Mouse (Mus musculus) heart, postnatal 10 days (tissue): ENCODE data around the gene Mms19. TPM values are rescaled to one million over a fixed set of nuclear protein-coding genes. Genes with fewer than 3 reads are reported as not detected.

Experiments
- DNase-seq, 2 experiments: peaks; one replicate each; pipeline ENCODE4 v3.0.0; 2021
- intact Hi-C: fragments of 180-260 bp; cut with DNase I; formaldehyde crosslinking; loops from one replicate; pipeline ENCODE4 v1.15.1; 2025
- total RNA-seq, 2 experiments: library from RNA; stranded (reverse); gene quantifications; 2 replicates each; pipeline ENCODE4 v1.2.3; 2021

Gene Mms19
- total RNA-seq, 2 experiments from 2014 or later, result 18.3 to 25.9 TPM

DNA sequence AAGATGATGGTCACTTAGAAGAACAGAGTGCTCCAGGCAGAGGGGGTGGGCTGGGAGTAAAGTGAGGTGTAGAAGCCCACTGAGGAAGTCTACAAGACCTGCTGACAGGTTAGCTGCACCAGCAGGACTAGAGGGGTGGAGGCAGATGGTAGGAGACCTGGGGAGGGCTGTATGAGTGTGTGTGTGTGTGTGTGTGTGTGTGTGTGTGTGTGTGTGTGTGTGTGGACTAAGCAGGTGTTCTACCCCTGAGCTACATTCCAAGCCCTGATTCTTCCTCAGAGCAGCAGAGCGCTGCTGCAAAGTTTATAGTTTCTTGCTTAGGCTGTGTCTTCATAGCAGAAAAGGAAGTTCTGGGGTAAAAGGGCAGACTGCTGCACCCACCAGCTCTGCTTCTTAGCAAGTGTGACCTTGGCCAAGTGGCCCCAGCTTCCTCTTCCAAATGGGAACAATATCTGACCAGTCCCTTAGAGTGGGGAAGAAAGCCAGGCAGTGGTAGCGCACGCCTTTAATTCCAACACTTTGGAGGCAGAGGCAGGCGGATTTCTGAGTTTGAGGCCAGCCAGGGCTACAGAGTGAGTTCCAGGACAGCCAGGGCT lies 18.8 kb upstream of the Mms19 start:
- no peak for DNase-seq
- intact Hi-C loops, result no loop called here

DNA sequence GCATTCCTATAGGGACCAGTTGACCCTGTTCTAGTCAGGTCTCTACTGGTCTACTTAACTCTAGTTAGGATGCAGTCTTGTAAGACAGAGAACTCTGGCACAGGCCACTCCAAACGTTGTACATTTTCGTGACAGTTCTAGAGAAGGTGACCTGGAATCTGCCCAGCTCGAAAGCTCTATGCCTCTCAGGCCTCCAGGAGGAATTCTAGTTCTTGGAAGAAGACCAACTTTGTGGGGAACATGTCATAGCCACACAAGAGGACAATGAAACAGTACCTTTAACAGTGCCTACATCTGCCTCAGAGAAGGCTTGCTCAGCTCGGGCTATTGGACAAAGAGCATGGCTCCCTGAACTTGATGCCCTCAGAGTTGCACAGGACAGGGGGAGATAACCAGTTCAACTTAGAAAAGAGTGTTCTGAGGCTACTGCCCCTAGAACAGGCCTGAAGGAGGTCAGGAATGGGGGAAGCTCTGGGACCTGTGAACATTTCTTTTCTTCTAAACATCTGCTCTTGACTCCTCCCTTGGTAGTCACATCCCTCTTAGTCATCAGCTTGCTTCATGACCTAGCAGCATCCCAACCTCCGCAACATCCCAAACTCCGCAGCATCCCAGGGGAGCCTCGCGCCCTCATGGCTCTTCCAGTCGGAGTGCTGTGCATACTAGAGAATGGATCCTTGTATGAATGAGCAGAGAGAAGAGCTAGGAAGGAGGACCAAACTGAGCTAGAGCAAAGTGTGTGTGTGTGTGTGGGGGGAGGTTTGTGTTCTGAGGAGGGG lies 18.0 kb upstream of the Mms19 start:
- intact Hi-C loops, result no loop called here

DNA sequence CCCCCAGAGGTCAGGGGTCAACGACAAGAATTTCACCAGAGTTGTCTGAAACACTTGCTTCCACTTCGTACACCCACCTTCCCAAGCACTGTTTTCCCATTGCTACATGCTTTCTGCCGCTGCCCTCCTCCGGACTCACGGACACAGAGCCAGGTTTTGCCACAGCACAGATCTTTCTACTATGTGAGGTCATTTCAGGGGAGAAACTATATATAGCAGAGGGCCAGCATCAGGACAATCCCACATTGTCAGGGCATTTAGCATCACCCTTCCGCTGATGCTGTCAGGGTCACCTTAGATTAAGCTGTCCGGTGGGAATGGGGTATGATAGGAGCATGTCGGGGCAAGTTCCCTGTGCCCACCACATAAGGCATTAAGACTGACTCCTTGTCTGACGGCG lies 16.1 kb upstream of the Mms19 start:
- intact Hi-C loops, result no loop called here
- peak in 1 of 2 experiments; percentile 61 for DNase-seq

More for the DNA sequence above, 18.0 kb upstream of the Mms19 start:
- peak; percentile 66 to 70 for DNase-seq

DNA sequence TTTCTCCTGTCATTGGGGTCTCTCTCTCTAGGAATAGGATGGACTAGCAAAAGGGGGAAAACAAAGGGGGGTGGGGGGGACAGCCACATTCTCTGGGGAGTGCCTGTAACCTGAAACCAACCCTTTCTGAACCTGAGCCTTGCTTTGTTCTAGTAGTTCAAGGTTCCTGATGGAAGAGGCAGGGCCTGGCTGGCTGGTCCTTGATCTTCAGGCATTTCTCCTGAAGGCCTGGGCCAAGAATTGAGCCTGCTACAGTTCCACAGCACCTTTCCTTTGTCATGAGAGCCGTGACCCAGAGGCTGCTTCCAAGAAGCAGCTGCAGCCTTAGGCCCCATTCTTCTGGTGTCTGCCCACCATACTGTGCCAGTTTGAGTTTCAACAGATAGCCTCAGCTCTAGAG lies 14.5 kb upstream of the Mms19 start:
- no peak for DNase-seq
- intact Hi-C loops, result no loop called here

DNA sequence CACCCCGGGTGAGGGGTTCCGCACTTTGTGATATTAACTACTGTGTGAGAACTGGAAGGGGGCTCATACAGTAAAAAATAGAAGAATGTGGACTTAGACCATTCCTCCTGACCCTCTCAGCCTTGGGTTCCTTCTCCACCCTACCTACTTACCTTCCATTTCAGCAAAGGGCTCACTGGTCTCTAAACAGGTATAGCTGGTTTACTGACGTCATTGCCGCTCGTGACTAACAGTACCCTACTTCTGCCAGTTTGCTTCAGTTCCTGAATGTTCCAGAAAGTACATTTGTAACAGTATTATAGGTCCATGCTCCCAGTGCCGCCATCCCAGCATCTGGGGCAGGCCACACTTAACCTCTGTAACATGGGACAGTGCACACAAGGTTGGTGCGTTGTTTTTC lies 13.1 kb upstream of the Mms19 start:
- intact Hi-C loops, result no loop called here
- no peak for DNase-seq

DNA sequence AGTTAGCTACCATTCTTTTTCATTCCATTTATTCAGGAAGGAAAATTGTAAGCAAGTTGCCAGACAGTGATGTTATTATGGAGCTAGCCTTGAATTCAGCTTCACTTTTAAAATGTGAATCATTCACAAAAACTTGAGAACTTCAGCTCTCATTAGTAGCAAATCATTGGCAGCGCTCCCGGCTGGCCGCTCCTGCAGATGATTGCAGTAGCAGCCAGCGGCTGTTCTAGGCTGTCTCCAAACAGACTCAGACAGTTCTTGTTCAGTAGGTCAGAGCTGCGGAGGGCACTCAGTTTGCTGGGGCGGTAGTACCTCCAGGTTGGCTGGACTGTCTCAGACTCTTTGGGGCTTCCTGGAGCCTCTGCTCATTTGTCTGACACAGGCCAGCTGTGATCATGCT lies 12.5 kb upstream of the Mms19 start:
- DNase-seq, result peak; percentile 90
- intact Hi-C loops, result loop anchor here (1.0 kb wide), 1 partner anchor 10 kb away; no protein-coding TSS in a partner anchor

DNA sequence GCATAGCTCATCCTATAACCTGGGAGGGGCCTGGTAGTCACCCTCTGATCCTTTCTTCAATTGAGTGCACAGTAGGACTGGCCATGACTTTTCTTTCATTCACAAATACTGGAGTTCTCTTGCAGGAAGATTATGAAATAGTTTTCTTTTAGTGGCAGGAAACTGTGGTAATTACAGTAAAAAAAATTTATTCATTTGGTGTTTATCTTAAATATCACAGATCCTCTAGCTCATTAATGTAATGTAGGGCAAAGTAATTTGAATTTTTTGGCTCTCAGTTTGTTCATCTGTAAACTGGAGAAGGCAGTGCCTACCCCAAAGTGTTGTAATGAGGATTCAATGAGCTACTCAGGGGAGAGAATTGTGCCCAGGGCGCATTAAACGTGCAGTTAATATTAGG lies 12.0 kb upstream of the Mms19 start:
- intact Hi-C loops, result loop anchor here (1.0 kb wide), 1 partner anchor 10 kb away; no protein-coding TSS in a partner anchor
- no peak for DNase-seq

DNA sequence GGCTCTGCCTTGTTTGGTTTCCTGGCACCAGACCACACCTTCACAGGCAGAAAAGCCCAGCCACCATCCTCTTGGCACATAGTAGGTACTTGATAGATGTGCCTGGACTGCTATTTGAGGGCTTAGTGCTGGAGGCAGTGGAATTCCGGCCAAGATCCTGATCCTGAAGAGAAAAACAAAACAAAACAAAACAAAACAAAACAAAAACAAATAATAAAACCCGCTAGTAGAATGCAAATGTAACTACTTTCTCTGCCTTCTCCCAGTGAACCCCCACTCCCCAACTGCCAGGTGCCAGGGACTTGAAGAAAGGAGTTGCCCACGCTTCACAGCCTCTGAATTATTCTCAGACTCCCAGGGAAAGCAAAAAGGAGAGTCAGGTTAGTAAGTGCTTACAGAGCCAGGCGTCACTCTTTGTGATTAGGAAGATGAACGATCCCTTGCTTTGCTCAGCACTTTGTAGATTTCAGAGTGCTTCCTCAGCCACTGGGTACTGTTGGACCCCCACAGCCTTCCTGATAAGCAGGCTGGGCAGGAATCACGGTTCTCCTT lies 11.0 kb upstream of the Mms19 start:
- intact Hi-C loops, result no loop called here
- peak in 1 of 2 experiments; percentile 5 for DNase-seq

DNA sequence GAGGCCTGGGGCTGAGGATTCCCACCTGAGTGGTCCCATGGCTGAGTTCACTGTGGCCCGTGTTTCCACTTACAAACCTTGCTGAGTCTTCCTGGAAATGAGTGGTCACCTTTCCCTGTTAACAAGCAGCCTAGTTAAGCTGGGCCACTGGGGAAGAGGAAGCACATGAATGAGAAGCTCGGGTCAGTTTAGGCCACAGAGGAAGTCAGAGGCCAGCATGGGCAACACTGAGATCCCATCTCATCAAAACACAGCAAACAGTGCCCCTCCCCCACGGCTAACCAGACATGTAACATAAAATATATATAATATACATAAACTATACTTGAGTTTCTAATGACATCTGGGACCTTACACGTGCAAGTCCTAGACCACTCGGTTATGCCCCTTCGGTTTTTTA lies 8.9 kb upstream of the Mms19 start:
- DNase-seq, result peak in 1 of 2 experiments; percentile 7
- intact Hi-C loops, result no loop called here

DNA sequence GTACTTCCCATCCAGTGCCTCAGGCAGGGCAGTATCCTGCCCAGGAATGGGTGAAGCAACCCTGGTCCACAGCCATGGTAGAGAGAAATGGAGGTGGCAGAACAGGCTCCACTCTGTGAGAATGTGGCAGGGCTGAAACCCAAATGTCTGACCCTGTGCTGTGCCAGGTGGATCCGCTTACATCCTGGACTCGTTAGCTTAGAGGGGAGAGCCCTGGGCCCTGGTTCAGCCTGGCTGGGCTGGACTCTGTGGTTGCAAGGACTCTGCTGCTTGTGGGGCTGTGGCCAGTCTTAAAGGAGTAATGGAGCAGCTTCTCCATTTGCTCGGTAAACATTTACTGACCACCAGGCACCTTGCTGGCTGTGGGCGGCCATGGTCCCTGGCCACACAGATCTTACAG lies 6.2 kb upstream of the Mms19 start:
- intact Hi-C loops, result no loop called here

DNA sequence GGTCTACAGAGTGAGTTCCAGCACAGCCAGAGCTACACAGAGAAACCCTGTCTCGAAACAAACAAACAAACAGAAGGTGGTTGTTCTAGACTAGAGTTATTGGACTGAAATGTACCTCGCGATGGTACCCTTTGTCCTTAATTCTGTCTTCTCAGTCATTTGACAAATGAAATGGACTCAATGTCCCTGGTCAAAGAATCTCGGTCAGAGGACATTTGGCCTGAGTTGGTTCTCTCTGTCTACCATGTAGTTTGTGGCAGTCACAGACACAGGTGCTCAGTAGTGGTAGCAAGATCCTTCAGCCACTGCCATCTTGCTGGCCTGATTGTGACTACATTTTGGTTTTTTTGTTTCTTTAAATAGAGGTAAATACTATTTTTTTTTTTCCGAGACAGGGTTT lies 5.0 kb upstream of the Mms19 start:
- DNase-seq, result no peak
- intact Hi-C loops, result no loop called here

More for the DNA sequence above, 6.2 kb upstream of the Mms19 start:
- no peak for DNase-seq

DNA sequence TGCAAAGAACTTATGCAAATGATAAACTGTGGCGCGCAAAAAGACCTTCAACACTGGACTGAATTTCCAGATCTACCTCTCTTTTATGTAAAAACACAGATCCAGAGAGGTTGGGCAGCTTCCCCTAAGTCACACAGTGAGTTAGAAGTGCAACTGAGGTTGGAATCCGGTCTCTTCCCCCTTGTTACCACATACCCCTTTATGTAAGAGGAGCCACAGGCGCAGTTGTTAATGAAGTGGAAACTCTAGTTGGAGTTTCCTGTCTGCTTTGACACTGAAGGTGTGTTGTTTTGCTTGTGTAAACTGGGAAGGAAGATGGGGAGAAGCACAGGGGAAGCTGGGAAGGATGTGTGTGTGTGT lies 1.8 kb upstream of the Mms19 start:
- intact Hi-C loops, result loop anchor here (1.0 to 5.0 kb wide), 4 partner anchors 11 to 165 kb away; partner anchors contain the start of genes Marveld1 and Pgam1

DNA sequence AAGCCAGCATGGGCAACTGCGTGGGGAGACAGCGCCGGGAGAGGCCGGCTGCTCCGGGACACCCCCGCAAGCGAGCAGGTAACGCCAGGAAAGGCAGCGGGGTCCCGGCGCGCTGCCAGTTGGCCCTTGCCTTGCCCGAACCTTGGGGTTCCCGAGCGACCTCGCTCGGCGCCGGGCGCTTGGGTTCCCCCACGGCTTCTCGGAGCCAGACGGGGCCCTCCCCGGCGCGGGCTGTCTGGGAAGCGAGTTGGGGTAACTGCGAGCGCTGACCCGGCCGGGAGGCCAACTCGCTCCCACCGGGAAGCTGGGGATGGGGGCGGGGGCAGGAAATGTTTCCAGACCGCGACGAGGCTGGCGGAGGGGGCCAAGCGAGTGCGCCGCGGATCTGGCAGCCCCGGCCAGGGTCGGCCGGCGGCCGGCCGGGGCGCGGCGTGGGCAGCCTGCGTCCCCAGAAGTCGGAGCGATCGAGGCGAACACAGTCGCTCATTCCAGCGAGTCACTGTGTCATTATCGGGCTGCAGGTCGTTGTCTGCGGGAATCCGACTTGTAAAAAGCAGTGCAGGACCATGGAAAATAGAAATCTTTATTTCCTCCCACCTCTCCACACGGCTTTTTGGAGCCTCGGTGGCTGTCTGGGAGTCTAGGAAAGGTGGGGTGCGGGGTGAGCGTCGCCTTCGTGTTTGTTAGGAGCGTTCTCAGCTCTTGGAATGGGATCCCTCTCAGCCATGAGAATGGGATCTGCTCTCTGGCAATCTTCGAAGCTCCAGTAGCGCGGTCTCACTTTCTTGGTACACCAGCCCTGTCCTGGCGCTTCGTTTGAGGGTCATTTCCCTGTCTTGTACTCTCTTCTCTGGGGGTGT lies 1.2 kb upstream of the Mms19 start:
- peak; percentile 73 to 78 for DNase-seq
- intact Hi-C loops, result loop anchor here (2.0 to 5.0 kb wide), 3 partner anchors 45 to 165 kb away; partner anchors contain the start of genes Marveld1 and Pgam1

More for the DNA sequence above, 1.8 kb upstream of the Mms19 start:
- no peak for DNase-seq

DNA sequence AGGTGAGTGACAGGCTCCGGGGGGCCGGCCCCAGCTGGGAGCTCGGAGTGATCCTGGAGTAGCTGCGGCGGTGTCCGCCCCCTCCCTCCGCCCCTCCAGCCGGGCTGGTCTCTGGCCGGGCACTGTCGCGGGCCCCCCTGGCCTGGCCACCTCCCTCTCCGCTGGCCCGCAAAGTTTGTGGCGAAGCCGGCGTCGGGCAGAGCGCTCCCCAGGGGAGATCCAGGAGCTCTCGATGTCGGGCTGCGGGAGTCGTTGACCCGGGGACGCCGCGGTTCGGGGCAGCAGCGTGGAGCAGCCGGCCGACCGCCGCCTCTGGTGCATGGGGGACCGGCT lies 604 bp upstream of the Mms19 start, which contains the start of gene Ubtd1:
Gene Ubtd1 (plus strand): TSS at position 169 of the 333 bp plus-strand sequence.
- intact Hi-C loops, result loop anchor here (5.0 kb wide), 2 partner anchors 69 to 166 kb away; partner anchors contain the start of genes Marveld1 and Pgam1
- no peak for DNase-seq

DNA sequence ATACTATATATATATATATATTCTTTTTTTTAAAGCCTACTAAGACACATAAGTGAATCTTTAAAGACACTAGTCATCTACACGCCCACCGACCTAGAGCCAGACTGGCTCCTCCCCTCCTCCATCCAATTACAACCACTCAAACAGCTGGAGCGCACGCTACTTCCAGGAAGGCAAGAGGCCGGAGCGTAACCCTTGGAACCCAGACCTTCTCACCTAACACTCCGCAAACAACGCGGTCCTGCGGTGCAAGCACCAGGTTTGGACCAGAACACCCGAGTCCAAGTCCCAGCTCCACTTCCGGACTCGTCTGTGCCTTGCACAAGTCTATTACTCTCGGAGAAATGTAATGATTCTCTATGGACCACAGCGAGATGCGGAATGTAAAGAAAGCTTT lies 537 bp downstream of the Mms19 start:
- intact Hi-C loops, result loop anchor here (1.0 to 5.0 kb wide), 3 partner anchors 41 to 167 kb away; partner anchors contain the start of genes Marveld1 and Pgam1
- DNase-seq, result peak in 1 of 2 experiments; percentile 51

DNA sequence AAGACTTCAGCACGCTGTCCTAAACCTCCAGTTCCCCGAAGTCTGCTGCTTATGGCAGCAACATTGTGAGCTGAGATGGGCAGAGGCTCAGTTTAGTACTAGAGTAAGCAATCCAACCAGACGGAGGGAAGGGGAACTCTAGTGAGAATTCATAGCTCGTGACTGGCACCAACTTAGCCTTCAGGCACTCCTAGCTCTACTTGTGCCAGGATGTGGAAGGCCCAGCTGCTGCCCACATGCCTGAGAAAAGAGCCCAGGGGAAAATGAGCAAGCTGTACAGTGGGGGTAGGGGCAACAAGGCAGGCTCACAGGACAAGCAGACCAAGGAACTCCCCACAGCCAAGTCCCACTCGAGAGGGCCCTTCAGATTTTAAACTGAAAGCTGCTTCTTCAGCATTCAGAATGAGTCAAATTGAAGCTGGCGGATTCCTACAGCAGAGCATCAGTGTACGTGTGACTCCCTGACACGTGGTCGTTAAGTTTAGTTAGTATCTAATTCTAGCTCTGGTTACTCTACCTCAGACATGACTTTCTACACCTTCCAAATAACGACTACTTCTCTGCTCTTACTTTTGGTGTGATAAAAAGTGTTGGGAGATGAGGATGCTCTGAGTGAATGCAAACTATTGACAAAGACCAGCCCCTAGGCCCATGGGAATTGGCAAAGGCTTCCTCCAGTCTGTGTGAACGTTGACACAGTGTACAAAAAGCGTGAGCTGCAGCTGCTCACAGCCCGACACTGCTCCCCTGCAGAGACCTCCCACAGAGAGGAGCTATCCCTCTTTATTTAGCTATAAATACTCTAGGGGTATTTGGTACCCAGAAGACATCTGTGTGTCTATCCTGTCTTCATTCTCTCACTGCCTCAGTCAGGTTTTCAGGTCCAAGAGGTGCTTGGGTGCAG lies 6.8 kb downstream of the Mms19 start:
- intact Hi-C loops, result no loop called here

DNA sequence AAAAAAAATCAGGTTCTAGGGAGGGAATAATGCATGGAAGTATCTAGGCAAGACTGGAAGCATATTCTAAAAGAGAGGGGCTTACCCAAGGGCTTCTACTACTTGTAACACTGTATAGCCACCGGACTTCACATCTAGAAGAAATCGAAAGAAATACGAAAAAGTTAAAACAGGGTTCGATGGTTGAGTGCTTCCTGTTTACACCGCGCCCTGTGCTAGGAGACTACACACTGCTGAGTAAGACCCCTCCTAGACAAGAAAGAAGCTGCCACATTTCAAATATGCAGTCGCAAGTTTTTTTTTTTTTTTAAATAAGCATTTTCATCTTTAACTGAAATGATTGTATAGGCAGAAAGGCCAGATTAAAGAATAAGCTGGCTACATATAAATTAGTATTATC lies 11.3 kb downstream of the Mms19 start:
- no peak for DNase-seq
- intact Hi-C loops, result no loop called here

More for the DNA sequence above, 6.8 kb downstream of the Mms19 start:
- DNase-seq, result peak in 1 of 2 experiments; percentile 4

DNA sequence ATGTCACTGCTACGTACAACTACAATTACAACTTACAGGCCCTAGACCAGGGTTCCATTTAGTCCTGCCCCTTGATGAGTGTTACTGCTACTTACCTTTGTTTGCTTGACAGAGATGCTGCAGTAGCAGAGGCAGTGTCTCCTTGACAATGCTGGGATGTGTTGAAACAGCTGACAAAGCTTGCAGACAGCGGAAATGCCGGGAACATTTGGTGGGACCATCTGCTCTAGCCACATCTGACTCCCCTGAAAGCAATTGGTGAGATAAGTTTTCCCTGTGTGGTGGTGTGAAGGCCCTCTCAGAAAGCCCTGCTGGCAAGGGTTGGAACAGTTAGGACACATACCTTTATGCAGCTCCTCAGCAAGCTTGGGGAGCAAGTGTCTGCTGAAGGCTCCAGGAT lies 27.4 kb downstream of the Mms19 start:
- no peak for DNase-seq
- intact Hi-C loops, result loop anchor here (2.0 kb wide), 1 partner anchor 73 kb away; no protein-coding TSS in a partner anchor

DNA sequence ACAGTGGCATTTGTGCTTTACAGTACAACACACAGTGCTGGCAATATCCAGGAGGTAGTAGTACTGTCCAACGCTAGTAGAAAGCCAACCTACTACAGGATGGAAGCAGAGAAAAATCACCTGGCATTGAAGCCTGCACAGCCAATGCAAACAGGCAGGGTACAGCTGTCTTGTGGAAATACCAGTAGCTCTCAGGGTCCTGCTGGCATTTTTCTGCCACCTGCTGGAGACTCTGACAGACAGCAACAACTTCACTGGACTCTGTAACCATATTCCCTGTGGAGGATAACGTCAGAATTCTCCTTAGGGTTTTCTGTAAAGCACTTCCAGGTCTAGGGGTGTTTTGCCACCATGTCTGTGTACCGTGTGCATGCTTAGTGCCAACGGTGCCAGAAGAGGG lies 28.7 kb downstream of the Mms19 start:
- intact Hi-C loops, result loop anchor here (2.0 kb wide), 1 partner anchor 75 kb away; no protein-coding TSS in a partner anchor
- DNase-seq, result peak; percentile 15 to 16
